Mouse (Mus musculus): ENCODE measurements around the gene Mmp8.

The Mmp8 gene

DNA sequence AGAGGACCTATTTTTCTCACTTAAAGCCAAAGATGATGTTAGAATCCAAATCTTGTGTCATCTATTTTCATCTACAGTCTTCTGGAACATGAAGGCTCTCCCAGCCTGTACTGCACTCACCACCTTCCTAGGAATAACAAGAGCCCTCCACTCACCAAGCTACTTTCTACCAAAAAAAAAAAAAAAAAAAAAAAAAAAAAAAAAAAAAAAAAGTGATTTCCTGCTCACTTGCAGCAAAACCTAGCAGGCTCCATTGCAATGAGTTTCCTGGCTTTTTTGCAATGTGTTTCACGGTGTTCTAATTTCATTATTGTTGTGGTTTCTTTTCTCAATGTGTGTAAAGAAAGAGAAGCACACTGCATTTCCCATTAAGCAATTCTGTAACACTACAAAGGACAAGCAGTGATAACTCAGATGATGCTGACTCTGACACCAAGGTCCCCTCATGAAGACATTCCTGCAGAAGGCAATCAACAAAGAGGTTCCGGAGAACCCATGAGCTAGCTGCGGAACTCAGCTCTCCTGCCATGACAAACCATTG, 35.1 kb downstream of the Mmp8 start:
- no peak for DNase-seq (ENCODE audit: low spot score in 2 of 2)

GRCm38 (mm10) chr9:7594816-7595540, 36.7 kb downstream of the Mmp8 start:
- peak; percentile 55 to 63 for DNase-seq (ENCODE audit: low spot score in 2 of 2)

DNA sequence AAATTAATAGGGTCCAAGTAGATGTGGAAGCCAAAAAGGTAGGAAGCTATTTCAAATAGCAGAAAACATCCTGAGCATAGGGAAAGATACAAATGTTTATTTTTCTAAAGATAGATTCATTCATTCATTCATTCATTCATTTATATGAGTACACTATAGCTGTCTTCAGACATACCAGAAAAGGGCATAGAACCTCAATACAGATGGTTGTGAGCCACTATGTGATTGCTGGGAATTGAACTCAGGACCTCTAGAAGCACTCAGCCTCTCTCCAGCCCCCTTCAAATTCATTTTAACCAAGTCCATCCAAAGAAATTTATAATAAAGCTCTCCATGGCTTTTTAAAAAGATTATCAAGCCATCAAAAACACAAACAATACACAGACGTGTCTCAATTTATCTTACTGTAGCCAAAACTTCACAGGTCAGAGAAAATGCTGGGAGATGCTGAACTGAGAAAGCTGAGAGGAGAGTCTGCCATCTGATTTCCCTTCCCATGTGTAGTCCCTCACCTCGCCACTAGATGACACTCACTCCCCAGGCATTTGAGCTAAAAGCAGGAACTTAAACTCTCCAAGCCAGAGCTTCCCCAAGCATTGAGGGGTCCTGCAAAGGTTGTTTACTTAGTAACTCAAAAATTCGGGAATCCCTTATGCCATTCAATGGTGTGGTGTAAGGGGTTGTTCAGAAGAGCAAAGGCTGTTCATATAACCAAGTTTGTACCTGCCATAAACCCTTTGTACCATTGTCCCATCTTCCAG, 44.9 kb downstream of the Mmp8 start:
- peak; percentile 45 to 57 for DNase-seq (ENCODE audit: low spot score in 2 of 2)

- DNase-seq (ENCODE audit: low spot score in 2 of 2) = no peak
Measured at GRCm38 (mm10) chr9:7604005-7604404, 45.7 kb downstream of the Mmp8 start.

DNA sequence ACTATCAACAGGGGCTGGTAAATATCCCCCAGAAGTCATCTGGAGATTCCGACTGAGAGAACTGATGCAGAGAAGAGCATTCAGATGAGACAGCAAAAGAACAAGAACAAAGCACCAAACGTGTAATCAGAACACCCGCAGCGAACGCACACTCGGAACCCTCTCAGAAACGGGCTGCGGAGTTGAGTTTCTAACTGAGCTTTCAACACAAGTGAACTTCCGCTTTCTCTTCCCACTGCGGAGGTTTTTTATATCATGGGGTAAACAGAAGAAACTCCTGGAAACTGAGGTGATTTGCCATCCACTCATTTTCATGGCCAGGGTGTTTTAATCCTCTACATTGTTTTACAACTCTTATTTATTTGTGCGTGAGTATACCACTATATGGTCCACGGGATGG, 47.4 kb downstream of the Mmp8 start:
- DNase-seq (ENCODE audit: low spot score in 2 of 2) = no peak
